Mouse (Mus musculus): ENCODE measurements around the gene Ssbp3. TPM values are rescaled to one million over a fixed set of nuclear protein-coding genes. Genes with fewer than 3 reads are reported as not detected.
A peak's percentile ranks its signal among the peaks of the same experiment; 100 is the strongest.

The Ssbp3 gene
- polyA plus RNA-seq (2014; fragmentation: Nextera tagmentation; extraction: Ambion mirVana) = 73.2 and 76.2 TPM in 2 replicates

DNA sequence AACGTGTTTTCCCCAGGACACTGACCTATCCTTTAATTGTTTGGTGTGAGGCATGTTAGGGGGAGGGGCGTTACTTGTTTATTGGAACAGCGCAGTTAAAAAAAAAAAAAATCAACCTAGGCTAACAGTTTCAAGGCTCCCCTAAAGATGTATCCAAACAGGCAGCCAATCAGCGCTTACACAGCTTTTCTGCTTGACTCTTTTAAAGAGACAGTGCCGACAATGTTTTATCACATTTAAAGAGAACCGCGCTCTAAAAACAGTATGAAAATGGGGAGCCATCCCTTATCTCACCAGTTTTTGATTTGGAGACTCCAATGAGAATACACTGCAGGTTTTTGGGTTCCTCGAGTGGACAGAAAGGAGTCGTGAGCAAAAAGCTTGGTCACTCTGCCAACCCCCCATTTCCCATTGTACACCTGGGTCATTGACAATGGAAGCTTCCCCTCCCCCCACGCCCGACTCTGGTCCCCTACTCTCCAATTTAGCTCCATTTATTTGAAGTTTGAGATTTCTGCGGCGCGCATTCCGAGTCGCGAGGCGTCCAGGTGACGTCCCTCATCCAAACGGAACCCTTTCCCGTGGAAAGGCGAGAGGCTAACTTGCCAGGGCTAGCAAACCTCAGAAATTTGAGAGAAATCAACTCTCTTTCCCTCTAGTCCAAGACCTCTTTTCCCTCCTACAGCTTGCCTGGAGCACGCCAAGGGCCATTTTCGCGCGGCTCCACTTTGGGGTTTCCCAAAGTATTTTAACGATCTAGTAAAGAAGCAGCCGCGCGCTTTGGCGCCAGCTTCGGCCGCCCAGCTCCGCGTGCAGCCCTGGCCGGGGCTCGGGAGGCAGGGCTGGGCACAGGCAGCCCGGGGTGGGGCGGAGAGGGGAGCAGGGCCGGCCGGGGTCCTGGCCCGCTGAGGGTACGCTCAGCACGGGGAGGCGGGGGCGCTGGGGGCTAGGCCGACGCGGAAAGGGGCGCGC lies at the start of gene Ssbp3:
Gene Ssbp3 (plus strand): TSS at position 501 of the 972 bp plus-strand sequence.
- Histone ChIP-seq H3K36me3 (ENCODE audit: control insufficient read depth, insufficient read depth, low read length) (peaks cover 23% of the 10 kb centered on the region), H3K9me3 (ENCODE audit: control insufficient read depth, low read length) (no peaks in the 10 kb centered on the region), H3K4me2 (ENCODE audit: low read length) (peak within 1 kb of the TSS; percentile 82), H3K27me3 (replicated peaks; ENCODE audit: control insufficient read depth, insufficient read depth, low read length) (no peaks in the 10 kb centered on the region), H3K27ac (ENCODE audit: low read depth) (peak within 1 kb of the TSS; percentile 94), H3K4me1 (replicated peaks; ENCODE audit: control insufficient read depth, insufficient read depth, low read length) (peaks cover 52% of the 10 kb centered on the region), H3K9ac (ENCODE audit: low read length) (peak within 1 kb of the TSS; percentile 87), H3K4me3 (ENCODE audit: low read depth, low read length) (peak within 1 kb of the TSS; percentile 83)
- peak; percentile 85 for DNase-seq (ENCODE audit: low spot score)
- peak; percentile 67 for ATAC-seq (replicated peaks; ENCODE audit: low FRiP score, low TSS enrichment, low read depth)
- WGBS = under 1% methylated on average over 51 of the region's 51 CpGs

DNA sequence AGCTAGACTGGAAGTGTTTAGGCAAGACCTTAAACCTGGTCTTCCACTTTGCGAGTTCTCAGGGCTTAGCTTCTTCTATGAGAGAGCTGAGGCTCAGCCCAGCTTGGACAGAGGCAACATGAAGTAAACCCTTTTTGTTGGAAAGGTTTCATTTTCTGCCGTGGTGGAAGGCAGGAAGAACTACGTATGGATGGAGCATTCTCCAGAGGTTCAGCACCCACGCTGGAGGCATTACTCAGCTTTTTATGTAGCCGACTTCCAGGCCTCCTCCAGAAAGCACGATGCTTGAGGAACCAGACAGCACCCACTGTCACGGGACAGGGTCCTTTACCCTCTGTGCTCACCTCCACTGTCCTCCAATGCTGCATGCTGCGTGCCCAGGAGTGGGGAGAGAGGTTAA lies 48.6 kb upstream of the Ssbp3 start:
- DNase-seq (ENCODE audit: low spot score) (no peak), ATAC-seq (replicated peaks; ENCODE audit: low FRiP score, low TSS enrichment, low read depth) (no peak)
- H3K4me1 ChIP-seq (replicated peaks; ENCODE audit: control insufficient read depth, insufficient read depth, low read length) = peaks cover 52% of the 10 kb centered on the region
- 56% methylated on average over 8 of the region's 8 CpGs for WGBS
- H3K9ac ChIP-seq (ENCODE audit: low read length) = no peak overlapping the region
- H3K27me3 ChIP-seq (replicated peaks; ENCODE audit: control insufficient read depth, insufficient read depth, low read length) = no peaks in the 10 kb centered on the region
- H3K27ac ChIP-seq (ENCODE audit: low read depth) = peak overlapping the region; percentile 60
- no peak overlapping the region for H3K4me2 ChIP-seq (ENCODE audit: low read length)
- no peaks in the 10 kb centered on the region for H3K9me3 ChIP-seq (ENCODE audit: control insufficient read depth, low read length)
- H3K36me3 ChIP-seq (ENCODE audit: control insufficient read depth, insufficient read depth, low read length) = no peaks in the 10 kb centered on the region
- no peak overlapping the region for H3K4me3 ChIP-seq (ENCODE audit: low read depth, low read length)

DNA sequence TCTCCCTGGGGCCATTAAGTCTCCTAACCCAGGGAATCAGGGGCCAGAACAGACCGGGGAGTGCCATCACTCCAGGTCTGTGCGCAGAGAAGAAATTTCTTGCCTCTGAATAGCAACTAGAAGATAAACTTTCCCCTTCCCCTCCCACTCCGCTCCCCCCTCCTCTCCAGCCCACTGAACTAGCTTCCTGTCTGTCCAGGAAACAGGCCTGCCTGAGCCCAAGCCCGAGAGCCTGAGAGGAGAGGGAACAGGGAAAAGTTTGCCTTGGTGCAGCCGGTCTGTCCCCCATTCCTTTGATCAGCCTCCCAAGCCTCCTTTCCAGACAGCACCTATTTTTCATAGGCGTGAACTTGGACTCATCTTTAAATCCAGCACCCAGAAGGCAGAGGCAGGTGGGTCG lies 48.2 kb upstream of the Ssbp3 start:
- peaks cover 57% of the 10 kb centered on the region for H3K4me1 ChIP-seq (replicated peaks; ENCODE audit: control insufficient read depth, insufficient read depth, low read length)
- 23% methylated on average over 7 of the region's 7 CpGs for WGBS
- ATAC-seq (replicated peaks; ENCODE audit: low FRiP score, low TSS enrichment, low read depth) (no peak), DNase-seq (ENCODE audit: low spot score) (no peak)
- H3K9me3 ChIP-seq (ENCODE audit: control insufficient read depth, low read length) = no peaks in the 10 kb centered on the region
- H3K36me3 ChIP-seq (ENCODE audit: control insufficient read depth, insufficient read depth, low read length) = no peaks in the 10 kb centered on the region
- no peak overlapping the region for H3K4me3 ChIP-seq (ENCODE audit: low read depth, low read length)
- H3K27ac ChIP-seq (ENCODE audit: low read depth) = peak overlapping the region; percentile 60
- no peaks in the 10 kb centered on the region for H3K27me3 ChIP-seq (replicated peaks; ENCODE audit: control insufficient read depth, insufficient read depth, low read length)
- H3K9ac ChIP-seq (ENCODE audit: low read length) = no peak overlapping the region
- no peak overlapping the region for H3K4me2 ChIP-seq (ENCODE audit: low read length)

DNA sequence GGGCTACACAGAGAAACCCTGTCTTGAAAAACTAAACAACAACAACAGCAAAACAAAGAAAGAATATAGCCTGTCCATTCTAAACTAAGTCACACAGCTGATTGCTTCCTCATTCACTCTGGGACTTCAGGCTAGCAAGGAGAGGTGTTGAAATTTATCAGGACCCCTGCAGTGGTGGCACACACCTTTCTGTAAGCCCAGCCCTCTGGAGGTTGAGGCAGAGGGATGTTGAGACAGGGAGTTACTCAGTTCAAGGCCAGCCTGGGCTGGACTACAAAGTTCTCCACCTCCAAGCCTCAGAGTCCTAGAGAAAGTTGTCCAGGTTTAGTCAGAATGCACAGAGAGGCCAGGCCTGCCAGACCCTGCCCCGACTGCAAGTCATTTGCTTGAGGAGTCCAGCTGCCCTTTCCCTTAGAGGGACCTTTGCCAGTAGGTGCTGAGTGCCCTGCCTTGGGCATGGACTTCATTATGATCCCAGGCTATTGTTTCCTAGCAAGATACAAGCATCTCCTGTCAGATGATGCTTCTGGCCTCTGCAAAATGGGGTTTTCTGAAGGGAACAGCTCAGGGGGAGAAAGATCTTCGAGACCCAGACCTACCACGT lies 47.6 kb upstream of the Ssbp3 start:
- H3K36me3 ChIP-seq (ENCODE audit: control insufficient read depth, insufficient read depth, low read length) = no peaks in the 10 kb centered on the region
- no peaks in the 10 kb centered on the region for H3K27me3 ChIP-seq (replicated peaks; ENCODE audit: control insufficient read depth, insufficient read depth, low read length)
- ATAC-seq (replicated peaks; ENCODE audit: low FRiP score, low TSS enrichment, low read depth) (no peak), DNase-seq (ENCODE audit: low spot score) (no peak)
- H3K4me2 ChIP-seq (ENCODE audit: low read length) = no peak overlapping the region
- H3K4me3 ChIP-seq (ENCODE audit: low read depth, low read length) = no peak overlapping the region
- WGBS = 48% methylated on average over 3 of the region's 3 CpGs
- H3K4me1 ChIP-seq (replicated peaks; ENCODE audit: control insufficient read depth, insufficient read depth, low read length) = peaks cover 57% of the 10 kb centered on the region
- H3K27ac ChIP-seq (ENCODE audit: low read depth) = peak overlapping the region; percentile 60
- H3K9me3 ChIP-seq (ENCODE audit: control insufficient read depth, low read length) = no peaks in the 10 kb centered on the region
- H3K9ac ChIP-seq (ENCODE audit: low read length) = no peak overlapping the region

DNA sequence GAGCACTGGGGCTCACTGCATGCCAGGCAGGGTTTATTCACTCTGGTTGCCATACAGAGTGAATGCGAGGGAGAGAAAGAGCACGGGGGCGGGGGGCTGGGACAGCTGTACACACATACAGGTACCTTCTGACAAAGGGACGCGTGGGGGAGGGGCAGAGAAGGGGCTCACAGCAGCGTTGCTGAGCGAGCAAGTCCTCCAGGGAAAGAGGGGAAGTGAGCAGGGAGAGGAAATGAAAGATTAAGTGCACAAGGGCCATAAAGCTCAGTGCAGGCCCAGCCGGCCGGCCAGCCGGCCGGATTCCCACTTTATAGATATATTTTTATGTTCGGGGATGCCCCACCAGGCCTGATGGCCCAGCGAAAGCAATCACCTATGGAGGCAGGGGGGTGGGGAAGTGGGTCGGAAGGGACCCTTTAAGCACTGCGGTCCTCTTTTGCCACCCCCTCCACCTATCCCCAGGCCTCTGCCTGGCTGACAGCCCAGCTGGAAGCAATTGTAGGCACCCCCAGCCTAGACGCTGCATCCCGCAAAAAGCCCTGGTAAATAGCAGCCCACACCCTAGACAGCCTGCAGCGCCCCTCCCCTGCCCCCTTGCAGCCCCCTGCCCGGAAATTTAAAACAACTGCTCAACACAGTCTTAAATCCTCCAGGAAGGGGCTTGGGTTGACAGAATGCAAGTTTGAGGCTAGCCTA lies 44.9 kb upstream of the Ssbp3 start:
- DNase-seq (ENCODE audit: low spot score) = peak; percentile 74
- no peak overlapping the region for H3K4me2 ChIP-seq (ENCODE audit: low read length)
- H3K9ac ChIP-seq (ENCODE audit: low read length) = no peak overlapping the region

DNA sequence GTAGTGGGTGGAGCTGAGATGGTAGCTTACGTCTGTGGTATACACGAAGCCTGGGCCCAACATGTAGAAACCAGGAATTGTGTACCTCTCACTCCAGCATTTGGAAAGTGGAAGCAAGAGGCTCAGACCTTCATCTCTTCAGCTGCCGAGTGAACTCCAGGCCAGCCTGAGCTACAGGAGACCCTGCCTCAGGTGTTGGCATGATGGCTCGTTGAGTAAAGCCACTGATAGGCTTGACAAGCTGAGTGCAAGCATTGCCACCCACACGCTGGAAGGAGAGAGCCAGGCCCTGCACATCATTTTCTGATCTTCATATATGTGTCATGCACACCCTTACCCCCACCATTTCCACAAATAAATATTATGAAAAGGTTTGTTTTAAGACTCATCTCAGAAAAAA lies 44.1 kb upstream of the Ssbp3 start:
- Histone ChIP-seq H3K9me3 (ENCODE audit: control insufficient read depth, low read length) (no peaks in the 10 kb centered on the region), H3K4me3 (ENCODE audit: low read depth, low read length) (no peak overlapping the region), H3K27me3 (replicated peaks; ENCODE audit: control insufficient read depth, insufficient read depth, low read length) (no peaks in the 10 kb centered on the region), H3K9ac (ENCODE audit: low read length) (no peak overlapping the region), H3K27ac (ENCODE audit: low read depth) (peak overlapping the region; percentile 74), H3K4me1 (replicated peaks; ENCODE audit: control insufficient read depth, insufficient read depth, low read length) (peaks cover 51% of the 10 kb centered on the region), H3K36me3 (ENCODE audit: control insufficient read depth, insufficient read depth, low read length) (no peaks in the 10 kb centered on the region), H3K4me2 (ENCODE audit: low read length) (no peak overlapping the region)
- DNase-seq (ENCODE audit: low spot score) = no peak
- WGBS = 60% methylated on average over 5 of the region's 5 CpGs
- ATAC-seq (replicated peaks; ENCODE audit: low FRiP score, low TSS enrichment, low read depth) = no peak

More for the DNA sequence above, 44.9 kb upstream of the Ssbp3 start:
- peak overlapping the region; percentile 74 for H3K27ac ChIP-seq (ENCODE audit: low read depth)
- ATAC-seq (replicated peaks; ENCODE audit: low FRiP score, low TSS enrichment, low read depth) = no peak
- no peaks in the 10 kb centered on the region for H3K9me3 ChIP-seq (ENCODE audit: control insufficient read depth, low read length)
- H3K27me3 ChIP-seq (replicated peaks; ENCODE audit: control insufficient read depth, insufficient read depth, low read length) = no peaks in the 10 kb centered on the region
- no peaks in the 10 kb centered on the region for H3K36me3 ChIP-seq (ENCODE audit: control insufficient read depth, insufficient read depth, low read length)
- WGBS = 4% methylated on average over 19 of the region's 19 CpGs
- no peak overlapping the region for H3K4me3 ChIP-seq (ENCODE audit: low read depth, low read length)
- peaks cover 57% of the 10 kb centered on the region for H3K4me1 ChIP-seq (replicated peaks; ENCODE audit: control insufficient read depth, insufficient read depth, low read length)

DNA sequence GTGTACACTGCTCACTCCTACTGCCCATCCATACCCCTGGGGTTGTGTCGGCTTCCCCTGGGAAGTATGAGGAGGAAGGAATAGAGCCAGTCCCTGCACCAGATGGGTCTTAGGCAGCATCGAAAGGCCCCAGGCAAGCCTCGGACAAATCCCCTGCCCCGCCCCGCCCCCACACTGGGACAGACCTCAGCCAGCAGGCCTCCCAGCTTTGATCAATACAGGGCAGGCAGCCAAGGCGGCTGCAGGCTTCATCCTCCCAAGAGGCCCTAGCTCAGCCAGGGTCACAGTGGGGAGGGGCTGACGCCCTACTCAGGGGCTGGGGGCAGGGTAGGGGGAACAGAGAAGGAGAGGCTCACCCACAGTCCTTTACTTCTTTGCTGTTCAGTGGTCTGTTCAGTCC lies 43.7 kb upstream of the Ssbp3 start:
- ATAC-seq (replicated peaks; ENCODE audit: low FRiP score, low TSS enrichment, low read depth) (peak; percentile 67), DNase-seq (ENCODE audit: low spot score) (peak; percentile 84)
- peak overlapping the region; percentile 74 for H3K27ac ChIP-seq (ENCODE audit: low read depth)
- H3K9ac ChIP-seq (ENCODE audit: low read length) = no peak overlapping the region
- 4% methylated on average over 7 of the region's 7 CpGs for WGBS
- no peaks in the 10 kb centered on the region for H3K9me3 ChIP-seq (ENCODE audit: control insufficient read depth, low read length)
- H3K27me3 ChIP-seq (replicated peaks; ENCODE audit: control insufficient read depth, insufficient read depth, low read length) = no peaks in the 10 kb centered on the region
- no peak overlapping the region for H3K4me2 ChIP-seq (ENCODE audit: low read length)
- no peak overlapping the region for H3K4me3 ChIP-seq (ENCODE audit: low read depth, low read length)
- H3K4me1 ChIP-seq (replicated peaks; ENCODE audit: control insufficient read depth, insufficient read depth, low read length) = peaks cover 47% of the 10 kb centered on the region
- no peaks in the 10 kb centered on the region for H3K36me3 ChIP-seq (ENCODE audit: control insufficient read depth, insufficient read depth, low read length)

DNA sequence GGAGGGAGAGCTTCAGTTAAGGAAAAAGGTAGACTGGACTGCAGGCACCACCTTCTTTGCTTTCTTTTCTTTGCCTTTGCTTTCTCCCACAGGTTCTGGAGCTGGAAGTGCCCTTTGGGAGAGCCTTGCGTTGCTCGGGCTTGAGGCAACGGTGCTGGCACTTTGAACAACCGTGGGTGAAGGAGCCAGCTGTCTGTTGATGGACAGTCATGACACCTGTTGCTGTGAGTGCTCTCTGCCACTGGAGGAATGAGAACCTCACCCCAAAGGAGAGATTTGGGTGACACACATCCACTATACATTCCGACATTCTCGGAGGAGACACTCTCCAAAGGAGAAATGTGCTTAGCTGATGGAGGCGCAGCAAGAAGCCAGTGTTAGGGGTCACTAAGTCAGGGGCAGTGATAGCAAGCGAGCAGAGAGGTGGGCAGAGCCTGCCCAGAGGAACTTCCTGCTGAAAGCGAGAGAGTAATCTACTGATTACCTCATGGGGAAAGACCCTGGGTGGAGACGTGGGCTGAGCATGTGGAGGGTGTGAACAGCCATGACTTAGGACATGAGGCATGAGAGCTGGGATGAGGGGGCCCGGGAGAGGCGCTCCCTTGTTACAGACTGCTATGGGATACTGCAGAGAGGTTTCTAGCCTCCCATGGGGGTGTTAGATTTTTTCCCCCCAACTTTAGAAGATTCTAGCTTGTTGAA lies 41.6 kb upstream of the Ssbp3 start:
- Histone ChIP-seq H3K9ac (ENCODE audit: low read length) (no peak overlapping the region), H3K27me3 (replicated peaks; ENCODE audit: control insufficient read depth, insufficient read depth, low read length) (no peaks in the 10 kb centered on the region), H3K4me2 (ENCODE audit: low read length) (no peak overlapping the region), H3K36me3 (ENCODE audit: control insufficient read depth, insufficient read depth, low read length) (no peaks in the 10 kb centered on the region), H3K4me3 (ENCODE audit: low read depth, low read length) (no peak overlapping the region), H3K27ac (ENCODE audit: low read depth) (no peak overlapping the region), H3K4me1 (replicated peaks; ENCODE audit: control insufficient read depth, insufficient read depth, low read length) (peaks cover 35% of the 10 kb centered on the region), H3K9me3 (ENCODE audit: control insufficient read depth, low read length) (no peaks in the 10 kb centered on the region)
- 0 out of 2 replicates have a peak, but pooled peaks have one; percentile 6 for ATAC-seq (replicated peaks; ENCODE audit: low FRiP score, low TSS enrichment, low read depth)
- DNase-seq (ENCODE audit: low spot score) = no peak
- 46% methylated on average over 12 of the region's 12 CpGs for WGBS
